Mouse (Mus musculus): ENCODE results near the gene Gbf1.

DNA sequence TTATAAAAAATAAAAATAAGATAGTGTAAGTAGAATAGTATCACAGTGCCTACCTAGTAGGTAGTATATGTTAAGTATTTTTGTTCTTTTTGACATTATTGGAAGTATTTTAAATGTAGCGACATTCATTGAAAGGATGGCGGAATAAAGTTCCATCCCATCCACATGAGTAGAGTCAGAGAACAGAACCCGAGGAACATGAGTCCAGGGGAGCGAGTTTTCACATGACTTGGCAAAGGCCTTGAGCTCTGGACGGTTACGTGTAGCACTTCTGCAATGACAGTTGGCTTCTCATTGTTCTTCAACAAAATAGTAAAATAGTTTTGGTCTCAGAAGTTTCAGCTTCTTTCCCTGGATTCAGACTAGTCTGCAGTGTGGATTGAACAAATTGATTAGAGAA, 51.9 kb downstream of the Gbf1 start:
- no peak for TF ChIP-seq CTCF (IDR thresholded peaks at IDR 0.05; ENCODE audit: low read depth, low read length)
- no peak for TF ChIP-seq POLR2A (IDR thresholded peaks at IDR 0.05; ENCODE audit: insufficient read depth, low read length)

Measured in ES-Bruce4 (cell line).